Mouse (Mus musculus): ENCODE data around the gene Arl4d.

DNA sequence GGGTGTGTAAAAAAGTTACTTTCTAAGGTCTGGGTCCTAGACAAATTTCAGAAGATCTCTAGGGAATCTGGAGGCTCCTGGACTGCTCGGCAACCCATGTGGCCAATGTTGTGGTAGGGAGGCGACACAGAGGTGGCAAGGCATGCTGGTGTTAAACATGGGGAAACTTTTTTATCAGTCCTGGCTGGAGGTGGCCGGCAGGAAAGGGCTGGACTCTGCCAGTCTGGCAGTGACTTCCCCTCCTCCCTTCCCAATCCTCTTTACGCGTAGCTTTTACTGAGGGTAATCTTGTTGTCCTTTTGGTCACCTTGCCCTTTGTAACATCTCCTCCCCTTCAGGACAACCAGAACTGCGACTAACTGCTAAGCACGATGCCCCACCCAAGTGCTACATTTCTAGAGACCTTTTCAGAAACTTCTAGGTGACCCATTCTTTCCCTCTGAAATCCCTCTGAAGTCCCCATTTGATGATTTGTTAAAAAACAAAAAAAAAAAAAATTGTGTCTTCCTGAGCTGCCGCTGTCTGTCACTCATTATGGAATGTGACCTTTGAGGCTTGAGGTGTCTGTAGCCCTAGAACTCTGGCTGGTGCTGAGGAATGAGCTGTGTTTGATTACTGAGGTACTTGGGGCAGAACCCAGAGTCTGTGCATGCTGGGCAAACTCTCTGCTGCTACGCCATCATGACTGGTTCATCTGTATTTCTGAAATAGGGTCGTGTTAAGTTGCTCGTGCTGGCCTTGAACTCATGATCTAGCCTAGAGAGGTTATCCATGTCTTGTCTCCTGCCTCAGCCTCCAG, 1.9 kb upstream of the Arl4d start:
- no peak for TF ChIP-seq EP300 (optimal IDR thresholded peaks at IDR 0.05)
- TF ChIP-seq CTCF (IDR thresholded peaks at IDR 0.05; ENCODE audit: low read depth): no peak

All from stomach, postnatal 0 days (tissue).